Mouse (Mus musculus) forebrain, embryonic 11.5 days (tissue): ENCODE measurements around the gene Pa2g4. TPM values are rescaled to one million over a fixed set of nuclear protein-coding genes. Genes with fewer than 3 reads are reported as not detected.
"Not testable (repeated sequence)": the region's sequence is repeated elsewhere in the genome, so short reads cannot be mapped to it uniquely, and the experiment has no call there.

Source experiments
- ATAC-seq: fragments of 200-750 bp; cut with Nextera tagmentation; replicated peaks from 2 replicates; pipeline ENCODE4 v1.8.0; 2017; ENCODE audit warnings: moderate TSS enrichment; ENCODE audit not compliant: low FRiP score
- DNase-seq: peaks from one replicate; pipeline ENCODE4 v3.0.0-alpha.2; 2017; ENCODE audit warnings: low spot score
- H3K27ac ChIP-seq: fragments of 300-500 bp; sonication (generic); 2 replicates; pipeline ENCODE4 v1.5.1; 2014; ENCODE audit warnings: low read depth, low read length
- H3K27me3 ChIP-seq: fragments of 300-500 bp; sonication (generic); 2 replicates; pipeline ENCODE4 v1.6.1; 2014; ENCODE audit warnings: mild to moderate bottlenecking, low read length, mixed read lengths; ENCODE audit not compliant: control insufficient read depth, insufficient read depth
- H3K36me3 ChIP-seq: fragments of 300-500 bp; sonication (generic); 2 replicates; pipeline ENCODE4 v1.6.1; 2014; ENCODE audit warnings: mild to moderate bottlenecking, low read length, moderate library complexity, mixed read lengths; ENCODE audit not compliant: control insufficient read depth, insufficient read depth
- H3K4me1 ChIP-seq: fragments of 300-500 bp; sonication (generic); replicated peaks from 2 replicates; pipeline ENCODE4 v1.6.1; 2014; ENCODE audit warnings: low read length, mixed read lengths; ENCODE audit not compliant: control insufficient read depth, insufficient read depth
- H3K4me2 ChIP-seq: fragments of 300-500 bp; sonication (generic); 2 replicates; pipeline ENCODE4 v1.6.1; 2014; ENCODE audit warnings: low read depth, mild to moderate bottlenecking, low read length, moderate library complexity, mixed read lengths; ENCODE audit not compliant: severe bottlenecking
- H3K4me3 ChIP-seq: fragments of 300-500 bp; sonication (generic); 2 replicates; pipeline ENCODE4 v1.5.1; 2014; ENCODE audit warnings: low read depth, low read length
- H3K9ac ChIP-seq: fragments of 300-500 bp; sonication (generic); 2 replicates; pipeline ENCODE4 v1.6.1; 2014; ENCODE audit warnings: low read length
- H3K9me3 ChIP-seq: fragments of 300-500 bp; sonication (generic); 2 replicates; pipeline ENCODE4 v1.6.1; 2016; ENCODE audit warnings: low read length, mixed read lengths; ENCODE audit not compliant: control insufficient read depth
- WGBS: fragments of 180-500 bp; shearing (Covaris S2); extraction: QIAGEN DNeasy Blood & Tissue Kit; methylation state at CpG from one replicate; pipeline ENCODE4 v1.1.7; 2014; 5-methylcytosine and 5-hydroxymethylcytosine counted together
- polyA plus RNA-seq: library from polyadenylated mRNA; unstranded; fragments of >200 nt; fragmentation: Nextera tagmentation; extraction: Ambion mirVana; gene quantifications from 2 replicates; pipeline ENCODE4 v1.2.1, GENCODE M21; 2014

Gene Pa2g4
- polyA plus RNA-seq = 249 and 269 TPM in 2 replicates

DNA sequence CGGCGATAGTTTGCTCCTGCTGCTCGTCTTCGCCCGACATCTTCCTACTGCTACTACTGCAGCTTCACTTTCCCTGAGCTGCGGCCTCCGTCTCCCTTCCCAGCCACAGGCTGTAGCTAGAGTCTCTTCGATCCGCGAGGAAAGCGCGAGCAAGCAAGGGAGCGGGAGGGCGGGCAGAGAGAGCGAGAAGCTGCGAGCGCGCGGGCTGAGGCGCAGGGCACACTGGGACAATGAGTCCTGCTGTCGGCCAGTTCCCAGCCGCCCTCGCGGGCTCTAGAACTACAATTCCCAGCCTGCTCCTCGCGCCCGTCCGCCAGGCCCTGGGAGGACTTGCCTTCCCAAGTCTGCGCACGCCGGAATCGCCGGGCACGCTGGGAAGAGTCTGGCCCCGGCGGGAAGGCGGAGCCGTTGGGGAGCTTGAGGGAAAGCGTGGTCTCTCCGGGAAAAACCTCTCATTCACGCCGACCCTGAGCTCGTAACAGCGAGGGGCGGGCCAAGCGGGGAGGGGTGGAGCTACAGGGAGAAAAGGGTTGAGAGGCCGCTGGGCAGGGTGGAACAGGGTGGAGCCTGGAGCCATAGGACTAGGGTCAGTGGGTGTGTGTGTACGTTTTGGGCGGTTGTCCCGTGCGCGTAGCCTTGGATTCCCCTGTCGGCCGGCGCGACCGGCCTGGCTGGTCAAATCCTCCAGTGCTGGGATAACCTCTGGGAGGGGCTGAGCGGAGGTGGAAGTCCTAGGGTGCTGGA is at the start of gene Pa2g4:
Gene Pa2g4 (minus strand): TSS at position 200 of the 744 bp plus-strand sequence.
- peaks cover 4% of the 10 kb centered on the region; the same call in 1 of the 2 replicates for H3K36me3 ChIP-seq
- peak; percentile 98 for ATAC-seq
- H3K4me2 ChIP-seq = peak within 1 kb of the TSS; percentile 97
- peak within 1 kb of the TSS; percentile 68 for H3K4me3 ChIP-seq
- WGBS = under 1% methylated on average over 58 of the region's 58 CpGs
- peak; percentile 99 for DNase-seq
- H3K4me1 ChIP-seq = peaks cover 5% of the 10 kb centered on the region; the same call in 1 of the 2 replicates
- no peaks in the 10 kb centered on the region for H3K9me3 ChIP-seq
- H3K27ac ChIP-seq = peak within 1 kb of the TSS; percentile 81
- peak within 1 kb of the TSS; percentile 86 for H3K9ac ChIP-seq
- no peaks in the 10 kb centered on the region for H3K27me3 ChIP-seq

DNA sequence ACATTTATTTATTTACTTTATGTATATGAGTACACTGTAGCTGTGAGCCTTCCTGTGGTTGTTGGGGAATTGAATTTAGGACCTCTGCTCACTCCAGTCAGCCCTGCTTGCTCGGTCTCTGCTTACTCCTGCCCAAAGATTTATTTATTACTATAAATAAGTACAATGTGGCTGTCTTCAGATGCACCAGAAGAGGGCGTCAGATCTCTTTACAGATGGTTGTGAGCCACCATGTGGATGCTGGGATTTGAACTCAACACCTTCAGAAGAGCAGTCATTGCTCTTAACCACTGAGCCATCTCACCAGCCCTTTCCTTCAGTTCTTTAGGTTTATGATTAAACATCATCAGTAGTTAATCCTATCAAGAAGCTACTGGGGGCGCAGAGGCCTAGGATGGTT is 49.1 kb upstream of the Pa2g4 start:
- Histone ChIP-seq H3K27me3 (no peaks in the 10 kb centered on the region), H3K4me1 (no peaks in the 10 kb centered on the region), H3K4me3 (no peak overlapping the region), H3K4me2 (no peak overlapping the region), H3K9ac (no peak overlapping the region), H3K9me3 (no peaks in the 10 kb centered on the region), H3K27ac (no peak overlapping the region), H3K36me3 (no peaks in the 10 kb centered on the region)
- WGBS = 71% methylated on average over 3 of the region's 3 CpGs
- DNase-seq (no peak), ATAC-seq (no peak)

- H3K27me3 ChIP-seq, H3K27ac ChIP-seq, ATAC-seq, H3K36me3 ChIP-seq, H3K9me3 ChIP-seq, H3K9ac ChIP-seq, DNase-seq, H3K4me3 ChIP-seq, H3K4me2 ChIP-seq, H3K4me1 ChIP-seq: not testable (repeated sequence)
- 73% methylated on average over 4 of the region's 4 CpGs for WGBS
These were observed 48.0 kb upstream of the Pa2g4 start for GRCm38 (mm10) chr10:128613820-128614219.

GRCm38 (mm10) chr10:128613154-128613440 is 47.3 kb upstream of the Pa2g4 start:
- no peak overlapping the region for H3K4me3 ChIP-seq
- ATAC-seq = 0 out of 2 replicates have a peak, but pooled peaks have one; percentile 49
- H3K4me2 ChIP-seq = no peak overlapping the region
- H3K27me3 ChIP-seq = no peaks in the 10 kb centered on the region
- 43% methylated on average over 6 of the region's 6 CpGs for WGBS
- DNase-seq = no peak
- H3K27ac ChIP-seq = no peak overlapping the region
- H3K9ac ChIP-seq = no peak overlapping the region
- H3K9me3 ChIP-seq = no peaks in the 10 kb centered on the region
- H3K4me1 ChIP-seq = no peaks in the 10 kb centered on the region
- H3K36me3 ChIP-seq = no peaks in the 10 kb centered on the region

- Histone ChIP-seq H3K9me3 (no peaks in the 10 kb centered on the region), H3K27me3 (no peaks in the 10 kb centered on the region), H3K36me3 (no peaks in the 10 kb centered on the region), H3K4me3 (no peak overlapping the region), H3K9ac (no peak overlapping the region), H3K27ac (no peak overlapping the region), H3K4me2 (no peak overlapping the region), H3K4me1 (no peaks in the 10 kb centered on the region)
- DNase-seq = peak; percentile 87
- peak; percentile 60 for ATAC-seq
- WGBS = 17% methylated on average over 16 of the region's 16 CpGs
These were observed 46.8 kb upstream of the Pa2g4 start for GRCm38 (mm10) chr10:128612433-128613153.

GRCm38 (mm10) chr10:128606483-128606882 is 40.7 kb upstream of the Pa2g4 start:
- Histone ChIP-seq H3K27ac (no peak overlapping the region), H3K9ac (no peak overlapping the region), H3K27me3 (no peaks in the 10 kb centered on the region), H3K4me1 (no peaks in the 10 kb centered on the region), H3K9me3 (no peaks in the 10 kb centered on the region), H3K36me3 (no peaks in the 10 kb centered on the region), H3K4me3 (no peak overlapping the region), H3K4me2 (no peak overlapping the region)
- DNase-seq (no peak), ATAC-seq (no peak)
- WGBS = 50% methylated on average over 2 of the region's 2 CpGs

DNA sequence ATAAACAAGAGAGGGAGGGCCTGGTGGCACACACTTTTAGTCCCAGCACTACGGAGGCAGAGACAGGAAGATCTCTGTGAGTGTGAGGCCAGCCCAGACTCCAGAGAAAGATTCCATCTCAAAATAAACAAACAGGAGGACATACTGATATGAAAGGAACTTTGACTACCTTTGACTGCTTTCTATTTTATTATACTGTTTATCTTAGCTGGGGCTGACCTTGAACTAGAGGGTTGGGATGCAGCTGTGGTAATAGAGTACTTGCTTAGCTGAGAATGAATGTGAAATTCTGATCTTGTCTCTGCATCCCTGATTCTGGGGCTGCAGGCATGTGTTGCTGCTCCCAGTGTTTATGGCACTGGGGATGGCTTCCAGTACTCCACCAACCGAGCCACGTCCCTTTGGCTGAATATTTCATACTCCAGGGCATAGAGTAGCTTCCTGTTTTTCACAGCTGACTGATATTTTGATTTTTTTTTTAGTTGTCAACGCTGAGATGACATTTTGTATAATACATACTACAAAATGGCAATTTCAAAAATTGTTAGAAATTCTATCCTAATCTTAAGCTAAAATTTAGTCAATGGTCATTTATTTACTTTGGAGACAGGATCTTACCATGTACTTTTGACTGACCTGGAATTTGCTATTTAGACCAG is 36.8 kb upstream of the Pa2g4 start:
- WGBS = 95% methylated on average over 4 of the region's 4 CpGs
- H3K27ac ChIP-seq = no peak overlapping the region

DNA sequence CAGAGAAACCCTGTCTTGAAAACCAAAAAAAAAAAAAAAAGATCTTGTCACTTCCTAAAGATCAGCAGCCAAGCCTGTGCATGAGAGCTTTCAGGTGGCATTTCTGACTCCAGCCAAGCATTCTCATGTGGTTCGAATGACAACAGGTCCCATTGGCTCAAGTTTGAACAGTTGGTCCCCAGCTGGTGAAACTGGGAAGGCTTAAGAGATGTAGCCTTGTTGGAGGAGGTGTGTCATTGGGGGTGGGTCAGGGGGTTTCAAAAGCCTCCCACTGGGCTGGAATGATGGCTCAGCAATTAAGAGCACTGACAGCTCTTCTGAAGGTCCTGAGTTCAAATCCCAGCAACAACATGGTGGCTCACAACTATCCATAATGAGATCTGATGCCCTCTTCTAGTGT is 35.7 kb upstream of the Pa2g4 start:
- no peaks in the 10 kb centered on the region for H3K36me3 ChIP-seq
- H3K4me3 ChIP-seq = no peak overlapping the region
- no peaks in the 10 kb centered on the region for H3K27me3 ChIP-seq
- H3K27ac ChIP-seq = no peak overlapping the region
- H3K9ac ChIP-seq = no peak overlapping the region
- H3K9me3 ChIP-seq = no peaks in the 10 kb centered on the region
- DNase-seq = no peak
- WGBS = 90% methylated on average over 1 of the region's 1 CpGs
- no peaks in the 10 kb centered on the region for H3K4me1 ChIP-seq
- H3K4me2 ChIP-seq = no peak overlapping the region
- ATAC-seq = no peak

More for the DNA sequence above, 36.8 kb upstream of the Pa2g4 start:
- Histone ChIP-seq H3K36me3 (no peaks in the 10 kb centered on the region), H3K4me3 (no peak overlapping the region), H3K4me2 (no peak overlapping the region), H3K27me3 (no peaks in the 10 kb centered on the region), H3K4me1 (no peaks in the 10 kb centered on the region), H3K9me3 (no peaks in the 10 kb centered on the region), H3K9ac (no peak overlapping the region)
- DNase-seq (no peak), ATAC-seq (no peak)
